Mouse (Mus musculus) forebrain, embryonic 12.5 days (tissue): ENCODE data around the gene Tas2r118. TPM values are rescaled to one million over a fixed set of nuclear protein-coding genes. Genes with fewer than 3 reads are reported as not detected.

ENCODE experiments used
- polyA plus RNA-seq: library from polyadenylated mRNA; unstranded; fragments of >200 nt; fragmentation: Nextera tagmentation; extraction: Ambion mirVana; gene quantifications from 2 replicates; pipeline ENCODE4 v1.2.1, GENCODE M21; 2016

Gene Tas2r118
- polyA plus RNA-seq, 1 experiment from 2014 or later, result not detected

Other genes with a start within 250 kb of the Tas2r118 start
- 4.0 and 4.2 TPM in 2 replicates for gene Cadps2, start 130.6 kb downstream of the Tas2r118 start, polyA plus RNA-seq
- gene Slc13a1, start 198.0 kb upstream of the Tas2r118 start, polyA plus RNA-seq, result 0.11 TPM in 1 of 2 replicates, not detected in the other